ENCODE assay signal across 8 mouse cellular contexts in genomic region chr12:86895703-86896409, GRCm38 (mm10). TPM values are rescaled to one million over a fixed set of nuclear protein-coding genes. Genes with fewer than 3 reads are reported as not detected.
DNase-seq lines count a peak whose midpoint lies in the region; ATAC-seq and TF ChIP-seq lines count a peak whose summit lies in the region.

No protein-coding gene starts in this region.

- TF ChIP-seq EP300 in liver, postnatal 0 days (IDR thresholded peaks at IDR 0.05; ENCODE audit: low read depth): no peak

- in situ Hi-C loops in ES-E14 (cut with MboI; ENCODE audit: low sequenced_read_pairs in 2 of 2, unreplicated experiment in 2 of 2): no loop called here

- H3K36me3 ChIP-seq in heart, embryonic 12.5 days: no peaks in the 10 kb centered on the region
- H3K36me3 ChIP-seq in ES-E14 (ENCODE audit: control insufficient read depth, insufficient read depth, low read length, poor library complexity, severe bottlenecking): no peaks in the 10 kb centered on the region
- no peaks in the 10 kb centered on the region for H3K36me3 ChIP-seq in heart, embryonic 16.5 days (ENCODE audit: control insufficient read depth, insufficient read depth)
- H3K36me3 ChIP-seq in liver, postnatal 0 days (replicated peaks; ENCODE audit: insufficient read depth, low read length): no peaks in the 10 kb centered on the region

- H3K9ac ChIP-seq in heart, embryonic 12.5 days: peak overlapping the region; percentile 30; the same call in 1 of the 2 replicates
- no peak overlapping the region for H3K9ac ChIP-seq in ES-E14 (ENCODE audit: insufficient read depth, low read depth, low read length, poor library complexity, severe bottlenecking)
- H3K9ac ChIP-seq in heart, embryonic 16.5 days (ENCODE audit: low read length): peak overlapping the region; percentile 67
- H3K9ac ChIP-seq in liver, postnatal 0 days (replicated peaks): no peak overlapping the region

- peaks cover 85% of the 10 kb centered on the region for H3K4me1 ChIP-seq in heart, embryonic 12.5 days (replicated peaks)
- H3K4me1 ChIP-seq in ES-E14 (ENCODE audit: control insufficient read depth in 2 of 2, insufficient read depth in 2 of 2, low read length in 2 of 2, poor library complexity in 1 of 2): peaks cover 23 to 44% of the 10 kb centered on the region in 2 experiments
- peaks cover 81% of the 10 kb centered on the region for H3K4me1 ChIP-seq in heart, embryonic 16.5 days (ENCODE audit: control insufficient read depth, insufficient read depth, low read length)
- H3K4me1 ChIP-seq in liver, postnatal 0 days (ENCODE audit: insufficient read depth): peaks cover 74% of the 10 kb centered on the region

- peak overlapping the region; percentile 75 for H3K4me2 ChIP-seq in heart, embryonic 12.5 days
- peak overlapping the region; percentile 74 for H3K4me2 ChIP-seq in heart, embryonic 16.5 days (ENCODE audit: low read depth, low read length)
- no peak overlapping the region for H3K4me2 ChIP-seq in liver, postnatal 0 days (ENCODE audit: low read depth, low read length)

- WGBS in heart, embryonic 12.5 days: 56% methylated on average over 4 of the region's 4 CpGs
- WGBS in heart, embryonic 16.5 days: 46% methylated on average over 4 of the region's 4 CpGs
- WGBS in liver, postnatal 0 days (ENCODE audit: insufficient replicate concordance): 63% methylated on average over 4 of the region's 4 CpGs

- H3K4me3 ChIP-seq in heart, embryonic 12.5 days: no peak overlapping the region
- H3K4me3 ChIP-seq in ES-E14 (ENCODE audit: insufficient read depth in 1 of 2, low read depth in 1 of 2, low read length in 2 of 2, poor library complexity in 1 of 2, severe bottlenecking in 1 of 2): no peak overlapping the region
- no peak overlapping the region for H3K4me3 ChIP-seq in heart, embryonic 16.5 days (ENCODE audit: low read length)
- no peak overlapping the region for H3K4me3 ChIP-seq in liver, postnatal 0 days (ENCODE audit: low read depth, low read length)

- peak overlapping the region; percentile 95 for H3K27ac ChIP-seq in heart, embryonic 12.5 days (ENCODE audit: poor library complexity, severe bottlenecking)
- peak overlapping the region; percentile 60; the same call in 1 of the 2 replicates for H3K27ac ChIP-seq in ES-E14 (ENCODE audit: insufficient read depth, low read depth, low read length, poor library complexity, severe bottlenecking)
- H3K27ac ChIP-seq in heart, embryonic 16.5 days (ENCODE audit: low read length): peak overlapping the region; percentile 92
- peak overlapping the region; percentile 99 for H3K27ac ChIP-seq in liver, postnatal 0 days (ENCODE audit: low read depth)

- H3K9me3 ChIP-seq in heart, embryonic 12.5 days (replicated peaks): no peaks in the 10 kb centered on the region
- H3K9me3 ChIP-seq in ES-E14 (ENCODE audit: control insufficient read depth, insufficient read depth, low read depth, low read length): no peaks in the 10 kb centered on the region
- no peaks in the 10 kb centered on the region for H3K9me3 ChIP-seq in heart, embryonic 16.5 days (replicated peaks; ENCODE audit: control insufficient read depth, low read length)
- H3K9me3 ChIP-seq in liver, postnatal 0 days (ENCODE audit: low read length): no peaks in the 10 kb centered on the region

- DNase-seq in heart, adult 9 months (ENCODE audit: low spot score in 2 of 2): no peak
- no peak for DNase-seq in ES-E14 (ENCODE audit: low read depth, low spot score)
- no peak for DNase-seq in liver, postnatal 0 days
- DNase-seq in natural killer cell, adult 2 months (ENCODE audit: low spot score in 2 of 2): no peak
- no peak for DNase-seq in ovary, adult 18-20 months (ENCODE audit: low spot score)
- DNase-seq in ovary, postnatal 14 days (ENCODE audit: low spot score): no peak

- no peak for ATAC-seq in heart, embryonic 12.5 days (ENCODE audit: insufficient number of reproducible peaks, low FRiP score)
- no peak for ATAC-seq in heart, embryonic 16.5 days (replicated peaks; ENCODE audit: extremely low read depth, insufficient read depth, low FRiP score)
- no peak for ATAC-seq in liver, postnatal 0 days

- no peaks in the 10 kb centered on the region for H3K27me3 ChIP-seq in heart, embryonic 12.5 days (replicated peaks)
- H3K27me3 ChIP-seq in heart, embryonic 16.5 days (ENCODE audit: control insufficient read depth, insufficient read depth, low read length): no peaks in the 10 kb centered on the region
- H3K27me3 ChIP-seq in liver, postnatal 0 days (ENCODE audit: insufficient read depth, low read length): no peaks in the 10 kb centered on the region

- no peak for TF ChIP-seq CTCF in liver, postnatal 0 days (IDR thresholded peaks at IDR 0.05; ENCODE audit: low read depth)

TF ChIP-seq in ES-E14, 5 proteins besides CTCF, POLR2A, EP300 and RAD21:
- no peak for TF ChIP-seq MAFK (IDR thresholded peaks at IDR 0.05; ENCODE audit: insufficient read depth, low read depth, low read length)
- no peak for TF ChIP-seq ZC3H11A (IDR thresholded peaks at IDR 0.05; ENCODE audit: borderline replicate concordance, low read depth, low read length)
- TF ChIP-seq ZNF384 (IDR thresholded peaks at IDR 0.05; ENCODE audit: low read depth, low read length): no peak
- TF ChIP-seq HCFC1 (IDR thresholded peaks at IDR 0.05; ENCODE audit: borderline replicate concordance, insufficient read depth, low read length): no peak
- TF ChIP-seq CHD2 (IDR thresholded peaks at IDR 0.05; ENCODE audit: low read depth, low read length): no peak

RNA-seq across cellular contexts. Expression of gene Irf2bpl, which starts 11.3 kb away (rescaled TPM):
- 57.8 and 59.5 TPM in 2 replicates for polyA plus RNA-seq in heart, embryonic 12.5 days (2016; fragmentation: Nextera tagmentation; extraction: Ambion mirVana)
- 39.5 and 43.2 TPM in 2 replicates for total RNA-seq in ES-E14 (2012; rRNA removed)
- polyA plus RNA-seq in heart, embryonic 16.5 days (2015; fragmentation: Nextera tagmentation; extraction: Ambion mirVana): 25.4 and 32.4 TPM in 2 replicates
- 5.0 and 5.3 TPM in 2 replicates for polyA plus RNA-seq in liver, postnatal 0 days (2015; fragmentation: Nextera tagmentation; extraction: Ambion mirVana)

RNA-seq across cellular contexts. Expression of gene Cipc, which starts 51.0 kb away (rescaled TPM):
- polyA plus RNA-seq in heart, embryonic 12.5 days (2016; fragmentation: Nextera tagmentation; extraction: Ambion mirVana): 28.9 and 29.3 TPM in 2 replicates
- 26.5 and 27.6 TPM in 2 replicates for total RNA-seq in ES-E14 (2012; rRNA removed)
- polyA plus RNA-seq in heart, embryonic 16.5 days (2015; fragmentation: Nextera tagmentation; extraction: Ambion mirVana): 25.1 and 25.9 TPM in 2 replicates
- 4.4 and 4.7 TPM in 2 replicates for polyA plus RNA-seq in liver, postnatal 0 days (2015; fragmentation: Nextera tagmentation; extraction: Ambion mirVana)

Comparison
In these comparisons a context has a peak if more than half of its experiments do, and no peak if none do; other contexts are left out.
1. H3K9ac ChIP-seq: peak in heart, embryonic 12.5 days (single experiment) and heart, embryonic 16.5 days (single experiment); none in ES-E14 (single experiment) and liver, postnatal 0 days (single experiment).
2. Peak in every context shown above with its lines, with median percentiles within 50 percentile points of each other: H3K27ac ChIP-seq.